Mouse (Mus musculus): ENCODE results near the gene D1Pas1. TPM values are rescaled to one million over a fixed set of nuclear protein-coding genes. Genes with fewer than 3 reads are reported as not detected.

The D1Pas1 gene
- polyA plus RNA-seq (2016; fragmentation: Nextera tagmentation; extraction: Ambion mirVana), result 0.10 and 0.39 TPM in 2 replicates

DNA sequence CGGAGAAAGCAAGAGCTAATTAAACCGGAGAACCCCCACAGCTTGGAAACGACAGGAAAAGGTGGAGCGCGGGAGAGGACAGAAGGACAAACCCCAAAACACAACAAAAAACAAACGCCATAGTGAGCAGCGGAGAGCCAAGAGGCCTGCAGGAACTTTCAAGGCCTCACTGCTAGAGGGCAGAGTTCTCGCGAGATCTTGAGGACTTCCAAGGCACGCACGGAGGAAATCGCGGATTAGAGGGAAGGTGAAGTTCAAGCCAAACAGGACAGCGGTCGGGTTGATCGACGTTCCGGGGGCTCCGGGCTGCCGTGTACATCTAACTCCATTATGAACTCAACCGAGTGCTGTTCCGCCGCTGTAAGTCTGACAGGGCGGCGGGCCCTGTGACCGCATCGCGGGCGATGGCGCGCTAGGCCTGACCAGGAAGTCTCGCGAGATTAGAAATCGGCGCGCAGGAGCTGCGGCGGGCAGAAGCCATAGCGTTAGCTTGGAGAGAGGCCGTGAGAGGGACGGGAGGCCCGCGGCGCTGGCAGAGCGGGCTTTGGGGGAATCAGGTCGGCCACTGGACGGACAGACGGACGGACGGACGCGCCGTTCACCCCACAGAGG is at the start of gene D1Pas1:
D1Pas1 (plus strand) TSS at position 216 of the 612 bp plus-strand sequence.
- WGBS, result 82% methylated on average over 52 of the region's 53 CpGs
- Histone ChIP-seq H3K9ac (no peak within 1 kb of the TSS), H3K9me3 (replicated peaks) (peaks cover 25% of the 10 kb centered on the region), H3K4me3 (no peak within 1 kb of the TSS), H3K36me3 (no peaks in the 10 kb centered on the region), H3K4me1 (no peaks in the 10 kb centered on the region), H3K4me2 (replicated peaks) (no peak within 1 kb of the TSS), H3K27me3 (no peaks in the 10 kb centered on the region), H3K27ac (no peak within 1 kb of the TSS)
- ATAC-seq (ENCODE audit: low FRiP score), result no peak

DNA sequence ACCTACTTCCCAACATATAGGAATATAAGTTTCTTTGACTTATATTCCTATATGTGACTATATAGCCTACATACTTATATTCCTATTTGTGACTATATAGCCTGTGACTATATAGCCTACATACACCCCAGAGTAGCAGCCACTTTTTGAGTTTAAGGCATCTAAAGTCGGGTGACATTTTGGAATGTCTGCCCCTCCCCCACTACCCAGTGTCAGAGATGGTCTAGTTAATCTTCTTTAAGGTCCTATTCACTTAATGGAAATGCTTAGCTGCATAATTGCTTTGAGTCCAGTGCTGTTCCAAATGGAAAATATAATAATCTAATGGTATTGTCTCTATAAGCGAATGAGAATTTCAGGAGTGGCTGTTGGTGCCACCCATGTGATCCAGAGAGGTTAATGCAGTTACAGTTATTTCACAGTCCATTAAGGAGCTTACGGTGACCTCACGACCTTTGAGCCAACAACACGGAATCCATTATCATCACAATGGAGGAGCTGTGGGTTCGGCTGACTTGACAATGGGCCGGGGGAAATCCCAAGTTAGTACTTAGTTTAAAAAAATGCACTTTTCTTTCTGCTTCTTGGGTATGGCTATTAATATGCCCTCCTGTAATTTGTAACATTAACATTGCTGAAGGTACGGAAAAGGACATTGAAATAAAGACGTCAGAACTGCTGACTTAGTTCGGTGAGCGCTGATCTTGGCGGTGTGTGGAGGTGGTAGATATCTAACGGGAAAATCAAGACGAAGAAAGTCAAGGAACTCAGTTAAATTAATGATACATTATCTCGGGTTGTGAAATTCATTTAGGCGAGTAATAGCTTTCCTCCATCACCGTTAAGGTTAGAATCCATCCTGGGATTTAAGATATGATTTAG is 44.5 kb upstream of the D1Pas1 start:
- H3K4me2 ChIP-seq (replicated peaks), result peak overlapping the region; percentile 21; the same call in 1 of the 2 replicates
- peaks cover 17% of the 10 kb centered on the region for H3K4me1 ChIP-seq
- no peak overlapping the region for H3K27ac ChIP-seq
- 19% methylated on average over 17 of the region's 17 CpGs for WGBS
- no peak overlapping the region for H3K4me3 ChIP-seq
- H3K27me3 ChIP-seq, result peaks cover 27% of the 10 kb centered on the region
- H3K9ac ChIP-seq, result no peak overlapping the region
- H3K36me3 ChIP-seq, result no peaks in the 10 kb centered on the region
- no peaks in the 10 kb centered on the region for H3K9me3 ChIP-seq (replicated peaks)
- peak; percentile 50; the same call in 1 of the 2 replicates for ATAC-seq (ENCODE audit: low FRiP score)

DNA sequence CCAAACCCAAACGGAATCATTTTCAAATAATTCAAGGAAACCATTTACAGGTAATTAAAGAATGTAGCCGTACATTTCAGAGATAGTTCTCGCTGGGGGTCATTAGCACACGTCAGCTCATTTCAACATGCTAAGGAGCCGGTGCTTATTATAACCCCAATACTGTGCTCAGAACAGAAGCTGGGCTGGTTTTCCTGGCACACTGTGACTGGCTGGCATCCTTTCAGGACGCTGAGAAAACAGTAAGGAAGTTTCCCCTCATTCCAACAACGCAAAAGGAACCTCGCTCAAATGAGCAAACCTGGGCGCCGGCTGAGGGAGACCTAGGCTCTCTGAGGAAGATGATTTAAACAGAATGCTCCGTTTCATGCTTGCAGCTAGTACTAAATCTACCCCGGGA is 43.2 kb upstream of the D1Pas1 start:
- Histone ChIP-seq H3K4me3 (no peak overlapping the region), H3K27ac (no peak overlapping the region), H3K4me1 (peaks cover 17% of the 10 kb centered on the region), H3K9me3 (replicated peaks) (no peaks in the 10 kb centered on the region), H3K4me2 (replicated peaks) (no peak overlapping the region), H3K27me3 (peaks cover 24% of the 10 kb centered on the region), H3K36me3 (no peaks in the 10 kb centered on the region), H3K9ac (no peak overlapping the region)
- no peak for ATAC-seq (ENCODE audit: low FRiP score)
- WGBS, result 59% methylated on average over 12 of the region's 12 CpGs

DNA sequence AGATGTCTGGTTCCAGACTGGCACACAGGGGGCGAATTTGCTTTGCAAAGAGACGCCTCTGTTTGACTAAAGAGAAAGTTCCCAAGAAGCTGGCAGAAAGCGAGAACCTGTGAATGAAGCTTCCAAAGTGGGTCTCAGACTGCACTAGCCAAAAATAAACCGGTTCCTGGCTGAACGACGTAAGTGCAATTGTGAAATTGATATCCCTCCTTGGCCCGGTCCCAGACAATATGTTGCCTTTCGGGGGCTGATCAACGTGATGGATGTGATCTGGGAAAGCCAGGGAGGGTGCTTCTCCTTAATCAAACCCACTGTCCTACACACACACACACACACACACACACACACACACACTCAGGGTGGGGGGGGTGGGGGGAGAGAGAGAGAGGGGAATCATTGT is 41.8 kb upstream of the D1Pas1 start:
- Histone ChIP-seq H3K27ac (no peak overlapping the region), H3K4me1 (peaks cover 17% of the 10 kb centered on the region), H3K27me3 (peaks cover 21% of the 10 kb centered on the region), H3K36me3 (no peaks in the 10 kb centered on the region), H3K9me3 (replicated peaks) (no peaks in the 10 kb centered on the region), H3K4me3 (no peak overlapping the region), H3K4me2 (replicated peaks) (no peak overlapping the region), H3K9ac (no peak overlapping the region)
- no peak for ATAC-seq (ENCODE audit: low FRiP score)
- WGBS, result 20% methylated on average over 9 of the region's 9 CpGs

DNA sequence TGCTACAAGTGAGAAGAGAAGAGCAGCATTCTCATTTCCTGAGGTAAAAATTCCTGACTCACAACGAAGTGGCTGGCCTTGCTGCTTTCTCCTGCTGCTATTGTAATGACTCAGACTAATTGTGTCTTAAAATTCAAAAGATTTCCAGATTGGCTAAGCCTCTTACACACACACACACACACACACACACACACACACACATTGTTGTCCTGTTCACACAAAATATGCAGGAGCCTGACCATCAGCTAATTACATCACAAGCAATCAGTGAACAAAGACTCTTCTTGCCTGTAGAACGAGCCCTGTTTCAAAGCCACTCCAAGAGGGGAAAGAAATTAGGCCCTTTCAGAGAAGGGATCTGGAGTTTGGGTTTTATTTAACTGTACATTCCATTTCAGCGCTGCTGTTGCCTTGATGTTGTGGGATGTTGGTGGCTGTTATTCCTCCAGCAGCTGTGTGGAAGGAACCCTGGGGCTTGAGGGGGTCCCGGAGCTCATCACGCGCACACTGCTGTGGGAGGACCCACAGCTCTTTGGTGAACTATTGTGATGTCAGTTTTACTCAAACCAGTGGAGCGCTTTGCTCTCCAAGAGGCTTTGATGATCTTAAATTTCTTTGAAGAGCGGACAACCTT is 40.8 kb upstream of the D1Pas1 start:
- WGBS, result 47% methylated on average over 8 of the region's 8 CpGs
- H3K27me3 ChIP-seq, result peaks cover 14% of the 10 kb centered on the region
- no peak overlapping the region for H3K4me2 ChIP-seq (replicated peaks)
- no peak overlapping the region for H3K27ac ChIP-seq
- peaks cover 17% of the 10 kb centered on the region for H3K4me1 ChIP-seq
- no peak overlapping the region for H3K9ac ChIP-seq
- no peak for ATAC-seq (ENCODE audit: low FRiP score)
- no peaks in the 10 kb centered on the region for H3K36me3 ChIP-seq
- H3K9me3 ChIP-seq (replicated peaks), result no peaks in the 10 kb centered on the region
- no peak overlapping the region for H3K4me3 ChIP-seq

DNA sequence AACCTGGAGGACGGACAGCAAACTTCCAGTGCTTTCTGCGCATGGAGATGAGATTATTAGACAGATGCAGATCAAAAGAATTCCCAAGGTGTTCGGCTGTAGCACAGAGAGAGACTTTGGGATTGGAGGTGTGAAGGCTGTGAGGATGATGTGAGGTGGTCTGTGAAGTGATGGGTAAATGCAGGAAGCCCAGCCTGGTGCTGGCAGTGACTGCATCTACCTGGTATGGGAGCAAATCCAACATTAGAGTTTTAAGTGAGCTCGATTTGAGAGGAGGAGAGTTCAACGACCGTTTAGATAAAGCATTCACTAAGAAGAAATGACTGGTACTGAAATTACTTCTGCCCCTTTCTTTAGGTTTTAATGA is 40.3 kb upstream of the D1Pas1 start:
- Histone ChIP-seq H3K36me3 (no peaks in the 10 kb centered on the region), H3K9ac (no peak overlapping the region), H3K4me1 (peaks cover 17% of the 10 kb centered on the region), H3K9me3 (replicated peaks) (no peaks in the 10 kb centered on the region), H3K27ac (no peak overlapping the region), H3K27me3 (peaks cover 14% of the 10 kb centered on the region), H3K4me2 (replicated peaks) (no peak overlapping the region), H3K4me3 (no peak overlapping the region)
- WGBS, result 77% methylated on average over 6 of the region's 6 CpGs
- no peak for ATAC-seq (ENCODE audit: low FRiP score)

DNA sequence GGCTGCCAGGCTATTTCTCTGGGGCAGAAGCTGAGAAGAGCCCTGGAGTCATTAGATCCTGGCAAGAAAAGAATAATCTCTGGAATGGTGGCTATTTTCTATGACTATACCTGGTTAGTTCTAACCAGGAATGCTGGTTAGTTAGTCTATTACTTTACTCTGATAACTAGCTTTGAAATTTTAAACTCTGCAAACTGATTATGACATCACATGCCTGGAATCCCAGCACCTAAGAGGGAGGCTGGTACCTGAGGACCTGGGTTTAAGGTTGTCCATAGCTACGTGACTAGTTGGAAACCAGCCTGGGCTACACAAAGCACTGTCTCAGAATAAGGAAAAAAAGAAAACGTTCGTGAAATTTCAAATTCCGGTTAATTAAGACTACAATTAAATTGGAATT is 39.7 kb upstream of the D1Pas1 start:
- H3K4me3 ChIP-seq, result no peak overlapping the region
- H3K4me1 ChIP-seq, result peaks cover 16% of the 10 kb centered on the region
- H3K27me3 ChIP-seq, result peaks cover 12% of the 10 kb centered on the region
- H3K27ac ChIP-seq, result no peak overlapping the region
- H3K4me2 ChIP-seq (replicated peaks), result no peak overlapping the region
- no peak for ATAC-seq (ENCODE audit: low FRiP score)
- no peaks in the 10 kb centered on the region for H3K9me3 ChIP-seq (replicated peaks)
- 70% methylated on average over 4 of the region's 4 CpGs for WGBS
- H3K36me3 ChIP-seq, result no peaks in the 10 kb centered on the region
- H3K9ac ChIP-seq, result no peak overlapping the region

DNA sequence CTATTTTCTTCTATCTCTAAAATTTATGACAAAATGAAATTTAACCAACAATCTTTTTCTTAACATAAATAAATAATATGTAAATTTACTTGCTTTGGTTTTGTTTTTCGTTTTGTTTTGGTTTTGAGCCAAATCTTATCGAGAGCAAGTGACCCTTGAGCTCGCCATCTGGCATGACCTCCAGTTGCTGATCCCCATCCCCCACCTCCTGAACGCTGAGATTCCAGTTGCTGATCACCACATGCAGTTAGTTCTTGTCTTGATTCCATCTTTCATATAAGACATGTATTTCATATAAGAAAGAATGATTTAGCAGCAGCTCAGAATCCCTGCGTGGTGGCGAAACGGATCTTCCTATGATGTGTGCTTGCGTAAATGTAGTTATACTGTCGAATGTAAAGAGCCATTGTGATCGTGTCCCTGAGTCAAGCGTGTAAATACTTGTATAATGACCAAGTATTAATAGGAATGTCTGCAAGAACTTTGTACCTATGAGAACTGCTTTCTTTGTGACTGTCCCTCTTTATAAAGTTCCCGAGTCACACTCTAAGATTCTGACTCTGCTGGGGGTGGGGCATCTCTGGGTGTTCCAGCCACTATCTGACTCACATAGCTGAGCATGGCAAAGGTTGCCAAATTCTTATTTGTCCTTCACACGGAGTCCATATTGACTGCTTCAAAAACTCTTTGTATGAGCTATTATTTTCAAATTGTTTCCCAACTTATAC is 36.9 kb upstream of the D1Pas1 start:
- 76% methylated on average over 13 of the region's 13 CpGs for WGBS
- H3K4me2 ChIP-seq (replicated peaks), result no peak overlapping the region
- ATAC-seq (ENCODE audit: low FRiP score), result no peak
- peaks cover 11% of the 10 kb centered on the region for H3K4me1 ChIP-seq
- no peak overlapping the region for H3K9ac ChIP-seq
- H3K9me3 ChIP-seq (replicated peaks), result no peaks in the 10 kb centered on the region
- H3K36me3 ChIP-seq, result no peaks in the 10 kb centered on the region
- peaks cover 6% of the 10 kb centered on the region for H3K27me3 ChIP-seq
- no peak overlapping the region for H3K27ac ChIP-seq
- H3K4me3 ChIP-seq, result no peak overlapping the region

DNA sequence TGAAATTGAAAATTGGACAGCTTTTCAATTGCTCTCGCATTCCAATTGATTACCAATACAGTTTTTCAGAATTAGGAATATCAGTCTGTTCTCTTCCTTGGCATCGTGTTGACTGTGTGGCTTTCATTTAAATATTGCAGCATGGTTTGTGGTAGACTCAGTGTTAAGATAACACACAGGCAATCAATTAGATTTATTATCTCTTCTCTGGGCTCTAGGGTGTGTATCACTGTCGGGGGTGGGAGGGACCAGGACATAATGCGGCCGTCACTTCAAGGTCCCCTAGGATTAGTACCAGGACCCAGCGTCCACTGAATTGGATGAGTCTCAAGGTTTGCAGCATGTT is 36.4 kb upstream of the D1Pas1 start:
- Histone ChIP-seq H3K4me2 (replicated peaks) (no peak overlapping the region), H3K36me3 (no peaks in the 10 kb centered on the region), H3K27ac (no peak overlapping the region), H3K9me3 (replicated peaks) (no peaks in the 10 kb centered on the region), H3K27me3 (peaks cover 2% of the 10 kb centered on the region; the same call in 1 of the 2 replicates), H3K4me3 (no peak overlapping the region), H3K4me1 (peaks cover 7% of the 10 kb centered on the region), H3K9ac (no peak overlapping the region)
- WGBS, result 75% methylated on average over 6 of the region's 6 CpGs
- ATAC-seq (ENCODE audit: low FRiP score), result no peak

DNA sequence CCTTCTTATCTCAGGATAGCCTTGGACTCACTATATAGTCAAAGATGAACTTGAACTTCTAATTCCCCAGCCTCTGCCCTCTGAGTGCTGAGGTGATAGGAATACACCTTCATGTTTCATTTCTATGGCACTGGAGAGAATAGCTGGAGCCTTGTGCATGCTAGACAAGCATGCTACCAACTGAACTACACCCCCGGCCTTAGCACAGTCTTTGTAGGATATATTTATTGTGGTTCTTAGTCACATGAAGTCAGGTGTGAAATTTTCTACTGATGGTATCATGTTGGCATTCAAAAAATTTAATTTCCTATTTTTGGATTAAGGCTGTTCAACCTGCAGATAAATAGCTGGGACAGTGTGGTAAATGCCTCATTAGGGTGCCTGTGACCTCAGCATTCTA is 33.0 kb upstream of the D1Pas1 start:
- no peaks in the 10 kb centered on the region for H3K27me3 ChIP-seq
- no peak overlapping the region for H3K9ac ChIP-seq
- H3K4me2 ChIP-seq (replicated peaks), result no peak overlapping the region
- no peaks in the 10 kb centered on the region for H3K4me1 ChIP-seq
- no peak for ATAC-seq (ENCODE audit: low FRiP score)
- no peaks in the 10 kb centered on the region for H3K9me3 ChIP-seq (replicated peaks)
- 98% methylated on average over 1 of the region's 1 CpGs for WGBS
- H3K4me3 ChIP-seq, result no peak overlapping the region
- H3K27ac ChIP-seq, result no peak overlapping the region
- H3K36me3 ChIP-seq, result no peaks in the 10 kb centered on the region

DNA sequence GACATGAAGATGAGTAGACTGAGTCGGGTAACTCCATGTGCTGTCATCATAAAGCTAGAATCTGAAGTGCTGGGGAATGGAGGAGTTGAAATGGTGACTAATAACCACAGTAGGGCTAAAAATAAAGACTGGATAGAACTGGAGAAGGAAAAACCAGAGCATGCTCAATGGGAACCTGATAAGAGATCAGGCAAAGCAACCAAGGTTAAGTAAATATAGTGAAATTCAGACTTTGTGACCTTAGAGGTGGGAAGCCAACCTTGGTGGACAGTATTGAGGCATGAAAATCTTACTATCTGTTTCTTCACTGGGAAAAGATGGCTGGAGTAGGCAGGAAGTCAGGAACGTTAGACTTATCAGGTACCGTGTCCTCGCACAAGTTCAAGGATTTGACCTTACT is 14.8 kb upstream of the D1Pas1 start:
- Histone ChIP-seq H3K9me3 (replicated peaks) (no peaks in the 10 kb centered on the region), H3K4me2 (replicated peaks) (no peak overlapping the region), H3K27ac (no peak overlapping the region), H3K4me1 (peaks cover 5% of the 10 kb centered on the region; the same call in 1 of the 2 replicates), H3K27me3 (no peaks in the 10 kb centered on the region), H3K9ac (no peak overlapping the region), H3K36me3 (no peaks in the 10 kb centered on the region), H3K4me3 (no peak overlapping the region)
- ATAC-seq (ENCODE audit: low FRiP score), result no peak
- 82% methylated on average over 4 of the region's 4 CpGs for WGBS

DNA sequence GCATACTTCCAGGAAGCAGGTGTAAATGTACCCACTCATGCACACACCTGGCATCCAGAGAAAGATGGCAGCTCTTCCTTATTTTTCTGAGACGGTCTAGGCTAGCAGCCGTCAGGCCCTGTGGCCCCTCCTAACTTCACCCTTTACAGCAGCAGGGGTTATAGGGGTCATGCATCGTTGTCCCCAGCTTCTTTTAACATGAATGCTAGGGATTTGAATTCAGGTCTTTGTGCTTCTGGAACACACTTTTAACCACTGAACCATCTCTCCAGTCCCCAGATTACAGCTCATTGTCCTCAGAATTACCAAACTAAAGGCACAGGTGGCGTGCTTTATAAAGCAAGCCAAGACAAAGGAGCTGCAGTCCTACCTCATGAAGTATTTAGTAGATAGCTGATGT is 12.6 kb upstream of the D1Pas1 start:
- H3K9me3 ChIP-seq (replicated peaks), result no peaks in the 10 kb centered on the region
- no peak overlapping the region for H3K27ac ChIP-seq
- no peak overlapping the region for H3K4me2 ChIP-seq (replicated peaks)
- no peak for ATAC-seq (ENCODE audit: low FRiP score)
- 75% methylated on average over 4 of the region's 4 CpGs for WGBS
- H3K4me1 ChIP-seq, result peaks cover 5% of the 10 kb centered on the region; the same call in 1 of the 2 replicates
- H3K36me3 ChIP-seq, result no peaks in the 10 kb centered on the region
- H3K4me3 ChIP-seq, result no peak overlapping the region
- no peaks in the 10 kb centered on the region for H3K27me3 ChIP-seq
- no peak overlapping the region for H3K9ac ChIP-seq
